Mouse (Mus musculus) heart, embryonic 14.5 days (tissue): ENCODE data around the gene Pik3c2g. TPM values are rescaled to one million over a fixed set of nuclear protein-coding genes. Genes with fewer than 3 reads are reported as not detected.

Experiments used
- ATAC-seq: fragments of 200-750 bp; cut with Nextera tagmentation; 2 replicates; pipeline ENCODE4 v1.8.0; 2017; ENCODE audit warnings: low read depth, moderate TSS enrichment; ENCODE audit not compliant: insufficient number of reproducible peaks, insufficient read depth, low FRiP score
- H3K27ac ChIP-seq, 2 experiments: fragments of 200-500 bp in 1 of 2; fragments of 300-500 bp in 1 of 2; sonication (generic) in 1 of 2; replicated peaks in 1 of 2; 2 replicates each; pipeline ENCODE4 v1.5.1; 2012 to 2014; ENCODE audit warnings: low read depth in 2 of 2, low read length in 2 of 2, control low read depth in 1 of 2, mild to moderate bottlenecking in 1 of 2, mixed read lengths in 1 of 2; ENCODE audit not compliant: control insufficient read depth in 1 of 2, insufficient read depth in 1 of 2
- H3K27me3 ChIP-seq: fragments of 300-500 bp; sonication (generic); 2 replicates; pipeline ENCODE4 v1.6.1; 2014; ENCODE audit warnings: mild to moderate bottlenecking, low read length, control low read depth; ENCODE audit not compliant: control insufficient read depth, insufficient read depth
- H3K36me3 ChIP-seq: fragments of 300-500 bp; sonication (generic); 2 replicates; pipeline ENCODE4 v1.6.1; 2014; ENCODE audit warnings: mild to moderate bottlenecking, control low read depth, low read length, mixed read lengths; ENCODE audit not compliant: control insufficient read depth, insufficient read depth
- H3K4me1 ChIP-seq, 2 experiments: fragments of 200-500 bp in 1 of 2; fragments of 300-500 bp in 1 of 2; sonication (generic) in 1 of 2; 2 replicates each; pipeline ENCODE4 v1.6.1; 2012 to 2014; ENCODE audit warnings: low read length in 2 of 2, control low read depth in 1 of 2, mixed read lengths in 1 of 2; ENCODE audit not compliant: control insufficient read depth in 2 of 2, insufficient read depth in 2 of 2
- H3K4me2 ChIP-seq: fragments of 300-500 bp; sonication (generic); 2 replicates; pipeline ENCODE4 v1.6.1; 2014; ENCODE audit warnings: mild to moderate bottlenecking, low read length
- H3K4me3 ChIP-seq, 2 experiments: fragments of 200-500 bp in 1 of 2; fragments of 300-500 bp in 1 of 2; sonication (generic) in 1 of 2; 2 replicates each; pipeline ENCODE4 v1.5.1; 2012 to 2014; ENCODE audit warnings: low read length in 2 of 2, mild to moderate bottlenecking in 2 of 2, control low read depth in 1 of 2, low read depth in 1 of 2, moderate library complexity in 1 of 2; ENCODE audit not compliant: control insufficient read depth in 1 of 2, insufficient read depth in 1 of 2
- H3K9ac ChIP-seq: fragments of 300-500 bp; sonication (generic); 2 replicates; pipeline ENCODE4 v1.6.1; 2014; ENCODE audit warnings: mild to moderate bottlenecking, low read length
- H3K9me3 ChIP-seq: fragments of 300-500 bp; sonication (generic); 2 replicates; pipeline ENCODE4 v1.6.1; 2016; ENCODE audit warnings: low read length, control low read depth; ENCODE audit not compliant: control insufficient read depth
- WGBS: fragments of 180-500 bp; shearing (Covaris S2); extraction: QIAGEN DNeasy Blood & Tissue Kit; methylation state at CpG from one replicate; pipeline ENCODE4 v1.1.7; 2014; 5-methylcytosine and 5-hydroxymethylcytosine counted together
- polyA plus RNA-seq: library from polyadenylated mRNA; unstranded; fragments of >200 nt; fragmentation: Nextera tagmentation; extraction: Ambion mirVana; gene quantifications from 2 replicates; pipeline ENCODE4 v1.2.1, GENCODE M21; 2014

The Pik3c2g gene
- polyA plus RNA-seq, 1 experiment from 2014 or later: 0.18 TPM

- no peak overlapping the region for H3K27ac ChIP-seq
- H3K27me3 ChIP-seq: no peaks in the 10 kb centered on the region
- H3K4me1 ChIP-seq: no peaks in the 10 kb centered on the region
- no peaks in the 10 kb centered on the region for H3K9me3 ChIP-seq
- no peak overlapping the region for H3K4me3 ChIP-seq
- H3K4me2 ChIP-seq: no peak overlapping the region
- 77% methylated on average over 8 of the region's 8 CpGs for WGBS
- H3K9ac ChIP-seq: no peak overlapping the region
- no peak for ATAC-seq
- H3K36me3 ChIP-seq: no peaks in the 10 kb centered on the region
Measured at GRCm38 (mm10) chr6:139947106-139947879, 360.3 kb downstream of the Pik3c2g start.

GRCm38 (mm10) chr6:139953596-139953995 is 366.6 kb downstream of the Pik3c2g start:
- Histone ChIP-seq H3K4me2 (peak overlapping the region; percentile 8), H3K4me1 (peaks cover 7 to 8% of the 10 kb centered on the region in 2 experiments; a peak in 3 of 4 replicates), H3K27ac (peak overlapping the region; percentile 37 to 68), H3K9ac (no peak overlapping the region), H3K4me3 (no peak overlapping the region), H3K27me3 (no peaks in the 10 kb centered on the region), H3K9me3 (no peaks in the 10 kb centered on the region), H3K36me3 (no peaks in the 10 kb centered on the region)
- 26% methylated on average over 12 of the region's 12 CpGs for WGBS
- ATAC-seq: no peak

GRCm38 (mm10) chr6:139957531-139958241 is 370.7 kb downstream of the Pik3c2g start:
- H3K9ac ChIP-seq: no peak overlapping the region
- H3K36me3 ChIP-seq: no peaks in the 10 kb centered on the region
- no peaks in the 10 kb centered on the region for H3K9me3 ChIP-seq
- no peak overlapping the region for H3K27ac ChIP-seq
- no peak for ATAC-seq
- no peak overlapping the region for H3K4me2 ChIP-seq
- no peak overlapping the region for H3K4me3 ChIP-seq
- H3K27me3 ChIP-seq: no peaks in the 10 kb centered on the region
- H3K4me1 ChIP-seq: peaks cover 7 to 8% of the 10 kb centered on the region in 2 experiments; a peak in 3 of 4 replicates
- WGBS: 39% methylated on average over 7 of the region's 7 CpGs

DNA sequence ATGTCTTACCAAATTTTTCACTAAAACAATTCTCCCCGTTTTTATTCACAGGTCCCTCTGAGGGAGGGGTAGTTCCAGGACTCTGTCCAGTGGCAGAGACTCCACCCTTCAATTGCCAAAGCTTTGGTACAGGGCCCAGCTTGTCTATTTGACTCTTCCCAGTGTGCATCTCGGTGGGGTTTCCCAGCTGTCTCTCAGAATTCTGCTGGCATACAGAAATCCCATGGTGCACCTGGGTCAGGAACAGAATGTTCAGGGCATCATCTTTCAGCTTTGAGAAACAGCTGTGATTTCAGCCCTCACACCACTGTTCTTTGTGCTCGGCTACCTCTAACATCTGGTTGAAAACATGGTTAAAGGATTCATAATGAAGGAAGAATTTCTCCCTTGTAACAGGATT is 376.8 kb downstream of the Pik3c2g start:
- Histone ChIP-seq H3K9me3 (no peaks in the 10 kb centered on the region), H3K4me2 (no peak overlapping the region), H3K27ac (no peak overlapping the region), H3K27me3 (no peaks in the 10 kb centered on the region), H3K9ac (no peak overlapping the region), H3K4me3 (no peak overlapping the region), H3K4me1 (no peaks in the 10 kb centered on the region), H3K36me3 (no peaks in the 10 kb centered on the region)
- WGBS: 61% methylated on average over 3 of the region's 3 CpGs
- no peak for ATAC-seq

DNA sequence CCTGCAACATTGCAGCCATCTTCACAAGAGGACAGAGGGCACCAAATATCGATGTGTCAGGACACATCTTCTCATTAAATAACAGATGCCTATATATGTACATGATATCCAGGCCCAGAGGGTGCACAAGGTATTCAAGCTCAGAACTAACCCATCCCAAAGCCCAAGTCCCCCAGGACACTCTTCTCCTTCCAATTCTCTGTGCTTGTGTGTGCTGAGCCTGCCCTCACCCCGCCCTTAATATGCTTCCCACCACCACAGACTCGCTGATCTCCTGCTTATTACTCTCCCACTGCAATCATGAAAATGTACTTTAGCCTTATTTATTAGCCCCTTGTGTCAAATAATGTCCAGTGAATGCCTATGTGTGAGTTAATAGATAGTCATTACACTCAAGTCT is 377.9 kb downstream of the Pik3c2g start:
- H3K36me3 ChIP-seq: no peaks in the 10 kb centered on the region
- no peak overlapping the region for H3K9ac ChIP-seq
- no peak for ATAC-seq
- no peaks in the 10 kb centered on the region for H3K9me3 ChIP-seq
- WGBS: 78% methylated on average over 3 of the region's 3 CpGs
- H3K4me2 ChIP-seq: no peak overlapping the region
- no peak overlapping the region for H3K4me3 ChIP-seq
- H3K27ac ChIP-seq: no peak overlapping the region
- H3K27me3 ChIP-seq: no peaks in the 10 kb centered on the region
- H3K4me1 ChIP-seq: no peaks in the 10 kb centered on the region

- H3K9ac ChIP-seq: no peak overlapping the region
- no peak overlapping the region for H3K27ac ChIP-seq
- no peaks in the 10 kb centered on the region for H3K9me3 ChIP-seq
- H3K27me3 ChIP-seq: no peaks in the 10 kb centered on the region
- no peaks in the 10 kb centered on the region for H3K4me1 ChIP-seq
- no peak overlapping the region for H3K4me3 ChIP-seq
- no peak for ATAC-seq
- H3K36me3 ChIP-seq: no peaks in the 10 kb centered on the region
- no peak overlapping the region for H3K4me2 ChIP-seq
- 52% methylated on average over 6 of the region's 6 CpGs for WGBS
Measured at GRCm38 (mm10) chr6:139966684-139967083, 379.7 kb downstream of the Pik3c2g start.

DNA sequence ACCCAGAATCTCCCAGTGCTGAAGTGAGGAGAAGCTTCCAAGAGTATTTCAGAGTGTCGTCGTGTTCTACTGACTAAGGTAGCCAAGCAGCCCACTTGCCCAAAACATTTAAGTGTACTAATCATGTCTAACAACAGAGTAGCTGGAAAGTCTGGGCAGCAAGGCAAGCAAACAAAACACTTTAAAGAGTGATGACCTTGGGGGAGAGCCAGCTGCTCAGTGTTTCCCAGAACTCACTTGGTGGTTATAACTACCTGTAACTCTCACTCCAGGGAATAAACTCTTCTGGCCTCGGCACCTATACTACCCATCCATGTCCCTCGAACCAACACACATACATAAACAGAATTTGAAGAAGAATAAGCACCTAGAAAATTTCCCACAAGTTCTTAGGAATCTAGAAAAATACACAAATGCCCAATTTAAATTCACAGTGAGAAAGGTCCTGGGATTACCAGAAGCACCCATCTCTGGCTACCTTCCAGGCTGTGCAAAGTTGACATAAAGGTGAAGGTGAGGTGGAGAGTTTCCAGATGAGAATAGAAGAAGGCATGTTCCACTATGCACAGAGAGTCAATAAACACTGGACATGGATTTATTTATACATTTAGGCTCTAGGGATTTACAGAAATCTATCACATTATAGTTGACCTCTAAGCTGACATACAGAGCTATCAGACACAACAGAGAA is 384.7 kb downstream of the Pik3c2g start:
- no peaks in the 10 kb centered on the region for H3K4me1 ChIP-seq
- no peak overlapping the region for H3K4me2 ChIP-seq
- H3K27me3 ChIP-seq: no peaks in the 10 kb centered on the region
- H3K27ac ChIP-seq: no peak overlapping the region
- H3K36me3 ChIP-seq: no peaks in the 10 kb centered on the region
- no peaks in the 10 kb centered on the region for H3K9me3 ChIP-seq
- no peak overlapping the region for H3K4me3 ChIP-seq
- no peak overlapping the region for H3K9ac ChIP-seq
- 57% methylated on average over 4 of the region's 4 CpGs for WGBS
- no peak for ATAC-seq
